Mouse (Mus musculus) erythroid progenitor cell, adult 5-6 weeks (primary cell): ENCODE data around the gene Ccdc110. TPM values are rescaled to one million over a fixed set of nuclear protein-coding genes. Genes with fewer than 3 reads are reported as not detected.
A peak's percentile ranks its signal among the peaks of the same experiment; 100 is the strongest.

Experiments
- ATAC-seq: replicated peaks from 2 replicates; pipeline ENCODE4 v1.8.0; 2016; ENCODE audit warnings: moderate number of reproducible peaks, mild to moderate bottlenecking, moderate TSS enrichment, inconsistent platforms; ENCODE audit not compliant: poor library complexity, low FRiP score, severe bottlenecking
- total RNA-seq, 2 experiments: library from RNA; stranded (forward) in 1 of 2; stranded (reverse) in 1 of 2; fragments of 150-400 nt in 1 of 2; fragments of 186-747, 209-891 nt in 1 of 2; gene quantifications; 2 replicates each; pipeline versions ENCODE4 v1.2.3 to v1.2.4; 2015 to 2017; ENCODE audit warnings: low replicate concordance in 2 of 2

Ccdc110 gene
- total RNA-seq (2015; ENCODE audit: low replicate concordance) (not detected in 2 replicates), total RNA-seq (2017; ENCODE audit: low replicate concordance) (not detected in 2 replicates)

- peak; percentile 76 for ATAC-seq
These were observed at the start of gene Ccdc110 for GRCm38 (mm10) chr8:45934582-45935014. Ccdc110 (plus strand) TSS chr8:45934619.

- ATAC-seq, result no peak
These were observed 49.2 kb upstream of the Ccdc110 start, which contains the start of gene Pdlim3 for GRCm38 (mm10) chr8:45885202-45885685. Pdlim3 (plus strand) TSS chr8:45885461.

GRCm38 (mm10) chr8:45885775-45886174 lies 48.6 kb upstream of the Ccdc110 start:
- ATAC-seq, result no peak

GRCm38 (mm10) chr8:45889737-45890136 lies 44.7 kb upstream of the Ccdc110 start:
- no peak for ATAC-seq

GRCm38 (mm10) chr8:45896590-45896989 lies 37.8 kb upstream of the Ccdc110 start:
- ATAC-seq, result no peak

GRCm38 (mm10) chr8:45899783-45900182 lies 34.6 kb upstream of the Ccdc110 start:
- no peak for ATAC-seq

GRCm38 (mm10) chr8:45901626-45902025 lies 32.8 kb upstream of the Ccdc110 start:
- no peak for ATAC-seq

- no peak for ATAC-seq
These were observed 30.8 kb upstream of the Ccdc110 start for GRCm38 (mm10) chr8:45903659-45904058.

- ATAC-seq, result no peak
These were observed 28.7 kb upstream of the Ccdc110 start for GRCm38 (mm10) chr8:45905591-45906250.

GRCm38 (mm10) chr8:45906251-45906619 lies 28.2 kb upstream of the Ccdc110 start:
- no peak for ATAC-seq

GRCm38 (mm10) chr8:45913707-45914106 lies 20.7 kb upstream of the Ccdc110 start:
- no peak for ATAC-seq

GRCm38 (mm10) chr8:45916496-45916895 lies 17.9 kb upstream of the Ccdc110 start:
- no peak for ATAC-seq

- ATAC-seq, result no peak
These were observed 17.3 kb upstream of the Ccdc110 start for GRCm38 (mm10) chr8:45917040-45917679.

GRCm38 (mm10) chr8:45918891-45919290 lies 15.5 kb upstream of the Ccdc110 start:
- ATAC-seq, result no peak

GRCm38 (mm10) chr8:45920392-45920791 lies 14.0 kb upstream of the Ccdc110 start:
- no peak for ATAC-seq

- ATAC-seq, result no peak
These were observed 12.3 kb upstream of the Ccdc110 start for GRCm38 (mm10) chr8:45922116-45922515.

GRCm38 (mm10) chr8:45936986-45937385 lies 2.6 kb downstream of the Ccdc110 start:
- ATAC-seq, result no peak

- no peak for ATAC-seq
These were observed 11.9 kb downstream of the Ccdc110 start for GRCm38 (mm10) chr8:45946283-45946682.

- ATAC-seq, result no peak
These were observed 16.2 kb downstream of the Ccdc110 start for GRCm38 (mm10) chr8:45950622-45951021.

- ATAC-seq, result no peak
These were observed 36.5 kb downstream of the Ccdc110 start for GRCm38 (mm10) chr8:45970894-45971293.

GRCm38 (mm10) chr8:45973988-45974505 lies 39.6 kb downstream of the Ccdc110 start:
- no peak for ATAC-seq
